Mouse (Mus musculus): ENCODE data around the gene Lgsn. TPM values are rescaled to one million over a fixed set of nuclear protein-coding genes. Genes with fewer than 3 reads are reported as not detected.

The Lgsn gene
- polyA plus RNA-seq (2017; shearing (Covaris generic)): not detected

GRCm38 (mm10) chr1:31176101-31176500, at the start of gene Lgsn:
Lgsn (plus strand) TSS chr1:31176401.

GRCm38 (mm10) chr1:31222564-31222963, 46.4 kb downstream of the Lgsn start, which contains the start of the genes 4931428L18Rik and Pih1d3:
4931428L18Rik (minus strand) TSS chr1:31222684.
Pih1d3 (plus strand) TSS chr1:31222838.

Other genes with a start within 250 kb of the Lgsn start
- not detected for gene AC153137.1, start 198.4 kb upstream of the Lgsn start, polyA plus RNA-seq (2017; shearing (Covaris generic))
- gene 4931428L18Rik, start 46.3 kb downstream of the Lgsn start, polyA plus RNA-seq (2017; shearing (Covaris generic)): not detected
- gene Pih1d3, start 46.4 kb downstream of the Lgsn start, polyA plus RNA-seq (2017; shearing (Covaris generic)): not detected